Mouse (Mus musculus) thymus, adult 2 months (tissue): Measurements from ENCODE around the gene Rab30. TPM values are rescaled to one million over a fixed set of nuclear protein-coding genes. Genes with fewer than 3 reads are reported as not detected.

Experiments used
- DNase-seq: peaks from one replicate; pipeline ENCODE4 v3.0.0; 2021
- H3K27ac ChIP-seq: fragments of 200-500 bp; 2 replicates; pipeline ENCODE4 v1.5.1; 2012; ENCODE audit warnings: low read length, control low read depth; ENCODE audit not compliant: control insufficient read depth, insufficient read depth
- H3K27me3 ChIP-seq: fragments of 200-500 bp; 2 replicates; pipeline ENCODE4 v1.6.1; 2012; ENCODE audit warnings: mild to moderate bottlenecking, low read length, moderate library complexity, mixed read lengths; ENCODE audit not compliant: control insufficient read depth, insufficient read depth
- H3K36me3 ChIP-seq: fragments of 200-500 bp; 2 replicates; pipeline ENCODE4 v1.6.1; 2012; ENCODE audit warnings: mild to moderate bottlenecking, low read length, moderate library complexity; ENCODE audit not compliant: control insufficient read depth, insufficient read depth
- H3K4me1 ChIP-seq: fragments of 200-500 bp; replicated peaks from 2 replicates; pipeline ENCODE4 v1.6.1; 2012; ENCODE audit warnings: low read length; ENCODE audit not compliant: control insufficient read depth, insufficient read depth
- H3K4me3 ChIP-seq: fragments of 200-500 bp; 2 replicates; pipeline ENCODE4 v1.5.1; 2012; ENCODE audit warnings: mild to moderate bottlenecking, low read length, control low read depth, moderate library complexity; ENCODE audit not compliant: control insufficient read depth, insufficient read depth
- CTCF ChIP-seq: fragments of 200-500 bp; IDR thresholded peaks from 2 replicates; pipeline ENCODE4 v1.5.1; 2012; ENCODE audit warnings: mild to moderate bottlenecking, control low read depth, low read length, moderate library complexity, borderline replicate concordance; ENCODE audit not compliant: control insufficient read depth, poor library complexity, insufficient read depth; ENCODE audit errors: extremely low read depth
- POLR2A ChIP-seq: fragments of 200-500 bp; IDR thresholded peaks from 2 replicates; pipeline ENCODE4 v1.6.1; 2012; ENCODE audit warnings: mild to moderate bottlenecking, low read length, control low read depth, moderate library complexity; ENCODE audit not compliant: control insufficient read depth, poor library complexity, insufficient read depth; ENCODE audit errors: extremely low read depth
- WGBS: fragments of 180-500 bp; shearing (Covaris S2); methylation state at CpG from one replicate; pipeline ENCODE4 v1.1.7; 2018; 5-methylcytosine and 5-hydroxymethylcytosine counted together
- polyA plus RNA-seq: library from polyadenylated mRNA; depleted of rRNA; stranded (reverse); fragments of >200 nt; gene quantifications from 2 replicates; pipeline ENCODE4 v1.2.3, GENCODE M21; 2012

The Rab30 gene
- polyA plus RNA-seq, 1 experiment = 1.1 TPM

DNA sequence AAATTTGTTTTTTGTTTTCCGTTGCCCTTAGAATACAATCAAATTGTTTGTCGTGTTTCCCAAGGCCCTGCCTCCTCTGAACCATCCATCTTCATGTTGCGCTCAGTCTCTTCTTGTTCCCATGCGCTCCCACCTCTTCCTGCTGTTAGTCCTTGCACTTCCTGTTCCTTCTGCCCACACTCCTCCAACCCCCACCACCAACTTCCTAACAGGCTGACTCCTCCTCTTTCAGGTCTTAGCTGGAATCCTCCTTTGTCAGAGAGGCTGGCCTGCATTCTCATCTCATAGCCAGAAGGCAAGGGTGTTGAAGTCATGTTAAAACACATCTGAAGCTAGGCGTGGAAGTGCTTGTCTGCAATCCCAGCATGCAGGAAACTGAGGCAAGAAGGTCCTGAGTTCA is 33.3 kb downstream of the Rab30 start:
- Histone ChIP-seq H3K4me3 (no peak overlapping the region), H3K4me1 (no peaks in the 10 kb centered on the region), H3K27ac (no peak overlapping the region), H3K27me3 (no peaks in the 10 kb centered on the region), H3K36me3 (no peaks in the 10 kb centered on the region)
- DNase-seq = no peak
- 82% methylated on average over 5 of the region's 5 CpGs for WGBS
- TF ChIP-seq CTCF (no peak), POLR2A (no peak)

DNA sequence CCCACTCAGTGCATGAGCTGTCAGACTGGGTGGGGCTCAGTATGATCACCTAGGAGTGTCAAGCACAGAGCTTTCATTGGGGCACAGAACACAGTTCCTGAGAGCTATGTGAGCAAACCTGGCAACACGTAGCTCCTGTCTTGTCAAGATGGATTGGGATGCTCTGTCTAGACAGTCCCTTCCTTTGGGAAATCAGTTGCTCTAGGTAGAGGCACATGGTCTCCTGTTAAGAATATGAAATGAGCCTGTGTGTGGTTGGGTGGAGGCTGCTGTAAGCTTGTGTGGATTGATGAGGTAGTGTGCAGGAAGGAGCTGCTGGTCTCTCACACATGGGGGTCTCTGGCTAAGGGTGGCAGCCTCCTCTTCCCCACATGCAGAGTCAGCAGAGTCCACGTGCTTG is 34.3 kb downstream of the Rab30 start:
- Histone ChIP-seq H3K36me3 (no peaks in the 10 kb centered on the region), H3K4me1 (no peaks in the 10 kb centered on the region), H3K27ac (no peak overlapping the region), H3K4me3 (no peak overlapping the region), H3K27me3 (no peaks in the 10 kb centered on the region)
- TF ChIP-seq POLR2A (no peak), CTCF (no peak)
- DNase-seq = no peak
- WGBS = 61% methylated on average over 2 of the region's 2 CpGs

DNA sequence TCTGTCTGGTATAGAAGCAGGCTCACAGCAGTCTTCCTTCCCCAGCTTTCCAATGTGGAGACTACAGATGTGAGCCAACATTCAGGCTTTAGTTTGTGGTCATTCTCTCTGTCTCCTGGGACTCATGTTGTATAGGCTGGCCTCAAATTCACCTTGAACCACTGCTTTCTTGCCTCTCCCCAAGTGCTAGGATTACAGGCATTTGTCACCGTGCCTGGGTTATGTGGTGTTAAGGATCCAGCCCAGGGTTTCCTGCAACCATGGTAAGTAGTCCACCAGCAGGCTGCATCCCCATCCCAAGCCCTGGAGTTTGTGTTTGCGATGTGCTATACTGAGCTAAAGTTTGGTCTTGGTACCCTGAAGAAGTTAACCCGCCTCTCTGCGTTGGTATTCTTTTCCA is 35.2 kb downstream of the Rab30 start:
- Histone ChIP-seq H3K4me3 (no peak overlapping the region), H3K27me3 (no peaks in the 10 kb centered on the region), H3K27ac (no peak overlapping the region), H3K4me1 (no peaks in the 10 kb centered on the region), H3K36me3 (no peaks in the 10 kb centered on the region)
- 79% methylated on average over 4 of the region's 4 CpGs for WGBS
- DNase-seq = no peak
- TF ChIP-seq CTCF (no peak), POLR2A (no peak)

DNA sequence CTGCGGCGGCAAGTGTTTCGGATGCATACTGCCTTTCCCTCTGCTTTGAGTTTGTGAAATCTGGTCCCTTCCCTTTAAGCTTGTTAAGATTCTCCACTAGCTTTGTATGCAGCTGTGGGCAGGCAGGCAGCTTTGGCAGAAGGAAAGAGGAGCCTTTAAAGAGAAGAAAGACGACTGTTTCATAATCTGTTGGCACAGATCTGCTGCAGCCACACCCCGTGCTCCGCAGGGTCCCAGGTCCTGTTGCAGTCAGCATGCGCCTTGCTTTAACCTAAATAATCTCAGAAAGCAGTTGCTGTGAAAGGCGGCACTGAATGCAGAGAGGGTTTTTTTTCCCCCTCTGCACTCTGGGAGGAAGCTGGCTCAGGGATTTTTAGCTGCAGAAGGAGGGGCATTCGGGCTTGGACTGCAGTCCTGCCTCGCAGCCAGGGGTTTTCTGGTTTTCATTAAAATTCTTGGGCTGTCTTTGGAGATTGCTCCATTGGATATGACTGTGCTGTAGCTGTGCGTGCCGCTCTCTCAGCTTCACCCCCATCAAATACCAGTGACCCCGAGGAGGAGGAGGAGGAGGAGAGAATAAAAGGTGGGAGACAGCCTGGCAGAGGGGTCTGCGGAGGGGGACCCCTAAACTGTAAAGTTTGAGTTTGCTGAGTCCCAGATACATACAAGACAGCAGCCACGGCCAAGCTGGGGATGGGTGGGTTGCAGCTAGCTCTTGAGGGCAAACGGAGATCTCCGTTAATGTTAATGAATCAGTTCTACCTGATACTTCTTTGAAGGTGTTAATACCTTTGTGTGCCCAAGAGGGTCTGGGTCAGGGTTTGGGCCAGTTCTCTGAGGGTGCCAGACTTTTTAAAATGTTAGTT is 35.9 kb downstream of the Rab30 start:
- Histone ChIP-seq H3K27me3 (no peaks in the 10 kb centered on the region), H3K36me3 (no peaks in the 10 kb centered on the region), H3K4me3 (no peak overlapping the region), H3K27ac (no peak overlapping the region), H3K4me1 (no peaks in the 10 kb centered on the region)
- WGBS = 56% methylated on average over 17 of the region's 17 CpGs
- no peak for TF ChIP-seq POLR2A
- no peak for DNase-seq

DNA sequence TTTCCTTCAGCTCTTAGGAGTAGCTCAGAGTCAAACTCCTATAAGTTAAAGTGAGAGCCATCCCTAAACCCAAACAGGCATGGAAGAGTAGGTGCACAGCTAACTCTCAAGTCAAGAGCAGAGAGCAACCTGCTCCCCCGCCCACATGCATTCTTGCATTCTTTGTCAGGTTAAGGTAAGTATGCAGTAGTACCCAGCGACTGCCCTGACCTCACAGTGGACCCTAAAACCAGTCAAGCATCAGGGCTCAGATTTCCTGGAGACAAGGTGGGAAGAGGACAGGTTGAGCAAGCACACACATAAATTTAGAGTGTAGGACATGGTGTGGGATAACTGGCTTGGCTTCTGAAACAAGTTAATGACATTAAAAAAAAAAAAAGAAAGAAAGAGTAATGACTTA is 37.7 kb downstream of the Rab30 start:
- H3K4me3 ChIP-seq = no peak overlapping the region
- TF ChIP-seq POLR2A (no peak), CTCF (no peak)
- H3K27me3 ChIP-seq = no peaks in the 10 kb centered on the region
- WGBS = 75% methylated on average over 2 of the region's 2 CpGs
- no peak overlapping the region for H3K27ac ChIP-seq
- DNase-seq = no peak
- H3K36me3 ChIP-seq = no peaks in the 10 kb centered on the region
- no peaks in the 10 kb centered on the region for H3K4me1 ChIP-seq

DNA sequence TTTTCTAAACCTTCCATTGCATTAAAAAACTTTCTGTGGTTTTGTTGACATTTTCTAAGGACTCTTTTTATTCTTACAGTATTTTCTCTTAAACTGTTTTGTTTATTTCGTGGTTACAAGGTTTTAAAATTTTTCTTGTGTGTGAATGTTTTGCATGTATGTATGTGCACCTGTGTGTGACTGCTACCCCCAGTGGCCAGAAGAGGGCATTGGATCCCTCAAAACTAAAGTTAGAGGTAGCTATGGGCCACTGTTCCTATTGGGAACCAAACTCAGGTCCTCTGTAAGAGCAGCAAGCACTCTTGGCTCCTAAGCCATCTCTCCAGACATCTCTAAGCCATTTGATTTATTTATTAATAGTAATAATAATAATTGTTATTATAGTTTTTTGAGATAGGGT is 40.0 kb downstream of the Rab30 start:
- Histone ChIP-seq H3K4me1 (no peaks in the 10 kb centered on the region), H3K27ac (no peak overlapping the region), H3K27me3 (no peaks in the 10 kb centered on the region), H3K36me3 (no peaks in the 10 kb centered on the region), H3K4me3 (no peak overlapping the region)
- WGBS = 71% methylated on average over 1 of the region's 1 CpGs
- no peak for DNase-seq
- no peak for TF ChIP-seq POLR2A
- no peak for TF ChIP-seq CTCF

GRCm38 (mm10) chr7:92781948-92782347 is 40.5 kb downstream of the Rab30 start:
- no peak overlapping the region for H3K4me3 ChIP-seq
- no peak overlapping the region for H3K27ac ChIP-seq
- WGBS = 93% methylated on average over 3 of the region's 3 CpGs
- H3K27me3 ChIP-seq = no peaks in the 10 kb centered on the region
- no peaks in the 10 kb centered on the region for H3K36me3 ChIP-seq
- DNase-seq = no peak
- TF ChIP-seq POLR2A (no peak), CTCF (no peak)
- no peaks in the 10 kb centered on the region for H3K4me1 ChIP-seq
